Mouse (Mus musculus): ENCODE measurements at regions not wholly inside any gene's neighbourhood (a gene's known extent, or its start where the extent isn't known, plus 50 kb on each side); places are given as distances from the start of the nearest gene placed in this dataset.

GRCm38 (mm10) chr2:159950369-159950768, 383.6 kb downstream of the Gm826 start:
- no peaks in the 10 kb centered on the region for H3K9me3 ChIP-seq (ENCODE audit: control insufficient read depth, low read length)
- H3K27me3 ChIP-seq (ENCODE audit: control insufficient read depth, insufficient read depth, low read depth, low read length) = no peaks in the 10 kb centered on the region
- no peaks in the 10 kb centered on the region for H3K36me3 ChIP-seq (ENCODE audit: control insufficient read depth, insufficient read depth, low read length)
- no peaks in the 10 kb centered on the region for H3K4me1 ChIP-seq (replicated peaks; ENCODE audit: control insufficient read depth, insufficient read depth, low read length)
- ATAC-seq (ENCODE audit: low read depth) = no peak
- WGBS = 44% methylated on average over 1 of the region's 1 CpGs
- H3K4me2 ChIP-seq (ENCODE audit: low read depth, low read length) = no peak overlapping the region
- H3K27ac ChIP-seq (ENCODE audit: low read length) = no peak overlapping the region
- H3K9ac ChIP-seq (ENCODE audit: low read length) = no peak overlapping the region
- H3K4me3 ChIP-seq (ENCODE audit: low read length) = no peak overlapping the region

DNA sequence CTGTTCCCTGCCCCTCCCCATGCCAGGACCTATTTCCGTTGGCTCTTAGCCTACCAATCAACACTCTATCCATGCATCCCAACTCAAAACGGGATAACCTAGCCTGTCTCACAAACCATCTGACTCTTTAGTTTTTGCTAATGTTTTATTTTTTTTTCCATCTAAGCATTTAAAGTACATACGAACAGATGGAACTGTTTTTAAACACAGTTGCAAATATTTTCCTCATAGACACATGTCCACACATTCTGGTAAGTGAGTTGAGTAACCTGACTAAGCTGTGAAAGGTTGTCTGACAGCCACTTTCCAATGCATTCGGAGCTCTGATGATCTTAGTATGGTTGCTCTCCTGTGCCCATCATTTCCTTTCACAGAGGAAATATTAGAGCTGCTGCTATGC, 384.9 kb downstream of the Gm826 start:
- Histone ChIP-seq H3K9me3 (ENCODE audit: control insufficient read depth, low read length) (no peaks in the 10 kb centered on the region), H3K9ac (ENCODE audit: low read length) (no peak overlapping the region), H3K4me1 (replicated peaks; ENCODE audit: control insufficient read depth, insufficient read depth, low read length) (no peaks in the 10 kb centered on the region), H3K4me3 (ENCODE audit: low read length) (no peak overlapping the region), H3K27ac (ENCODE audit: low read length) (no peak overlapping the region), H3K36me3 (ENCODE audit: control insufficient read depth, insufficient read depth, low read length) (no peaks in the 10 kb centered on the region), H3K27me3 (ENCODE audit: control insufficient read depth, insufficient read depth, low read depth, low read length) (no peaks in the 10 kb centered on the region), H3K4me2 (ENCODE audit: low read depth, low read length) (no peak overlapping the region)
- WGBS = 69% methylated on average over 4 of the region's 4 CpGs
- ATAC-seq (ENCODE audit: low read depth) = no peak

- H3K27ac ChIP-seq (ENCODE audit: low read length) = no peak overlapping the region
- ATAC-seq (ENCODE audit: low read depth) = no peak
- H3K27me3 ChIP-seq (ENCODE audit: control insufficient read depth, insufficient read depth, low read depth, low read length) = no peaks in the 10 kb centered on the region
- H3K4me1 ChIP-seq (replicated peaks; ENCODE audit: control insufficient read depth, insufficient read depth, low read length) = no peaks in the 10 kb centered on the region
- H3K9ac ChIP-seq (ENCODE audit: low read length) = no peak overlapping the region
- no peaks in the 10 kb centered on the region for H3K36me3 ChIP-seq (ENCODE audit: control insufficient read depth, insufficient read depth, low read length)
- H3K9me3 ChIP-seq (ENCODE audit: control insufficient read depth, low read length) = no peaks in the 10 kb centered on the region
- 68% methylated on average over 2 of the region's 2 CpGs for WGBS
- H3K4me3 ChIP-seq (ENCODE audit: low read length) = no peak overlapping the region
- no peak overlapping the region for H3K4me2 ChIP-seq (ENCODE audit: low read depth, low read length)
Measured at GRCm38 (mm10) chr2:159930744-159931143, 403.2 kb downstream of the Gm826 start.

DNA sequence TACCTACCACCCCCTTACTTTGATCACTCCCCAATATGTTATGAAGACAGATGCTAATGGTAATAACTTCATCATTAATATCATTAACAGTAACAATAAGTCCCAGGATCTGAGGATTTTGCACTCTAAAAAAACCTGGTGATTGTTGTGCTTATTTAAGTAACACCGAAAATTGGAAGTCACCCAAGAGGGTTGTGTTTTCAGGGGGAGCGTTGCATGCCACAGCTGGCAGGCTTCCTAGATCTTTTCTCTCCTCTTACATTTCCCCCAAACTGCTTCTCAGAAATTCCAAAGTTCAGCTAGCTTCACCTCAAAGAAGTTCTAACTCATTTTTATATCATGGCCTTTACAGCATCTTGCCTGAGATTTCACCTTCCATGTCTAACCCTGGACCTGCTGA, 444.3 kb downstream of the Gm826 start:
- 46% methylated on average over 2 of the region's 2 CpGs for WGBS
- Histone ChIP-seq H3K9ac (ENCODE audit: low read length) (no peak overlapping the region), H3K27ac (ENCODE audit: low read length) (no peak overlapping the region), H3K9me3 (ENCODE audit: control insufficient read depth, low read length) (no peaks in the 10 kb centered on the region), H3K4me3 (ENCODE audit: low read length) (no peak overlapping the region), H3K4me1 (replicated peaks; ENCODE audit: control insufficient read depth, insufficient read depth, low read length) (no peaks in the 10 kb centered on the region), H3K36me3 (ENCODE audit: control insufficient read depth, insufficient read depth, low read length) (no peaks in the 10 kb centered on the region), H3K4me2 (ENCODE audit: low read depth, low read length) (no peak overlapping the region), H3K27me3 (ENCODE audit: control insufficient read depth, insufficient read depth, low read depth, low read length) (no peaks in the 10 kb centered on the region)
- ATAC-seq (ENCODE audit: low read depth) = no peak

DNA sequence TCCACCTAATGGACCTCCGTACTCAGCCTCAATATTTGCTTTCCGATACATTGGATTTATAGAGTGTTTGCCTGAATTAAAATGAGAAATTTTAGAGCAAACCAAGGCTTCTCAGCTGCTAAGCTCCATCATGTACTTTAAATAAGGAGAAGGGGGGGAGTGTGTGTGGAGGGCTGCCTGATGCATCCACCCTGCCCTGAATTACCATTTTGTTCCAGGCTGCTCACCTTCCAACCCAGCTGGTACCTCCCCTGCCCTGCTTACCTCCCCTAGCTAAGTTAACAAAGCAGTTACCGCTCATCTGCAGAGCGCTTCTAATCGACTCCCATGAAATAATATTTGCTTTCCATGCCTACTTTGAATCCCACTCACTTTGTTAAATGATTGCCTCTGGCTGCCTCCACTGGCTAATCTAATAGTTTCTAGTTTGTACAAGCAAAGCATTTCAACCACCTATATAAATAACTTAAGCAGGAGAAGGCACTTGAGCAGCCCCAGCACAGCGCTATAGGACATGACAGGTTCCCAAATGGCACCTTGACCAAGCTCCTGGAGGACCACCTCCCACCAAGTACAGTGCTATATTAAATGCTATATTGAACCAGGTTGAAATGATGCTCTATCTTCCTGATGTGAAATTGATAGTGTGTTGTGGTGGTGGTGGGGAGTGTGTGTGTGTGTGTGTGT, 449.0 kb downstream of the Gm826 start:
- Histone ChIP-seq H3K4me2 (ENCODE audit: low read depth, low read length) (no peak overlapping the region), H3K9ac (ENCODE audit: low read length) (no peak overlapping the region), H3K4me1 (replicated peaks; ENCODE audit: control insufficient read depth, insufficient read depth, low read length) (no peaks in the 10 kb centered on the region), H3K4me3 (ENCODE audit: low read length) (no peak overlapping the region), H3K27ac (ENCODE audit: low read length) (no peak overlapping the region), H3K36me3 (ENCODE audit: control insufficient read depth, insufficient read depth, low read length) (no peaks in the 10 kb centered on the region), H3K27me3 (ENCODE audit: control insufficient read depth, insufficient read depth, low read depth, low read length) (no peaks in the 10 kb centered on the region), H3K9me3 (ENCODE audit: control insufficient read depth, low read length) (no peaks in the 10 kb centered on the region)
- WGBS = 61% methylated on average over 6 of the region's 6 CpGs
- no peak for ATAC-seq (ENCODE audit: low read depth)

DNA sequence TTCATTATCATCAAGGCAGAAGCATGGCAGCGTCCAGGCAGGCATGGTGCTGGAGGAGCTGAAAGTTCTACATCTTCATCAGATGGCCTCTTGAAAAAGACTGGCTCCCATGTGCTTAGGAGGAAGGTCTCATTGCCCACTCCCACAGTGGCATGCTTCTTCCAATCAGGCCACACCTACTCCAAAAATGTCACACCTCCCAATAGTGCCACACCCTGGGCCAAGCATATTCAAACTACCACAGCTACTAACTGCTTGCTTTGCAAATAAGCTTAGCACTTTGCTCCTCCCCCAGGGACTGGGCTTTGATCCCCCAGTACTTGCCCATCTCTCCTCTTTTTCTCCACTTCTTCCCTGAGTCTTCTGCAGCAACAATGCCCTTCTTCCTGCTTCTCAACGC, 467.0 kb downstream of the Gm826 start:
- Histone ChIP-seq H3K4me2 (ENCODE audit: low read depth, low read length) (no peak overlapping the region), H3K27me3 (ENCODE audit: control insufficient read depth, insufficient read depth, low read depth, low read length) (no peaks in the 10 kb centered on the region), H3K4me1 (replicated peaks; ENCODE audit: control insufficient read depth, insufficient read depth, low read length) (no peaks in the 10 kb centered on the region), H3K36me3 (ENCODE audit: control insufficient read depth, insufficient read depth, low read length) (no peaks in the 10 kb centered on the region), H3K27ac (ENCODE audit: low read length) (no peak overlapping the region), H3K9me3 (ENCODE audit: control insufficient read depth, low read length) (no peaks in the 10 kb centered on the region), H3K9ac (ENCODE audit: low read length) (no peak overlapping the region), H3K4me3 (ENCODE audit: low read length) (no peak overlapping the region)
- ATAC-seq (ENCODE audit: low read depth) = no peak
- WGBS = 56% methylated on average over 2 of the region's 2 CpGs

DNA sequence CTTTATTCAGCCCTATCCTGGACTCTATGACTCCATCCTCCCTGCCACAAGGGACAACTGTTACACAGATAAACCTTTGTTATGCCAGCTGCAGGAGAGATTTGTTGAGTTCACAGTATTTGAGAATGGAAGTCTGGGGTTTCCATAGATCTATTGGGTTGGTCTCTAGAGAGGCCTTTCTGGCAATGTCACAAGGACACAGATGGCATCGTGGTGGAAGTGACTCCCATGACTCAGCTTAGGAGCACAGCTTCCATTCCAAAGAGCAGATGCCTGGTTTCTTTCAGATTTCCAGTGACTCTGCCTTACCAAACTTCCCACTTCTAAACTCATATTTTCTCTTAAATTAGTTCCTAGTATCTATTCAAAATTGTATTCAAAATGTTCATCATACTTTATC, 467.6 kb downstream of the Gm826 start:
- no peak overlapping the region for H3K9ac ChIP-seq (ENCODE audit: low read length)
- no peak overlapping the region for H3K27ac ChIP-seq (ENCODE audit: low read length)
- no peak for ATAC-seq (ENCODE audit: low read depth)
- no peaks in the 10 kb centered on the region for H3K27me3 ChIP-seq (ENCODE audit: control insufficient read depth, insufficient read depth, low read depth, low read length)
- no peak overlapping the region for H3K4me3 ChIP-seq (ENCODE audit: low read length)
- no peaks in the 10 kb centered on the region for H3K9me3 ChIP-seq (ENCODE audit: control insufficient read depth, low read length)
- no peak overlapping the region for H3K4me2 ChIP-seq (ENCODE audit: low read depth, low read length)
- H3K36me3 ChIP-seq (ENCODE audit: control insufficient read depth, insufficient read depth, low read length) = no peaks in the 10 kb centered on the region
- 74% methylated on average over 1 of the region's 1 CpGs for WGBS
- H3K4me1 ChIP-seq (replicated peaks; ENCODE audit: control insufficient read depth, insufficient read depth, low read length) = no peaks in the 10 kb centered on the region

GRCm38 (mm10) chr2:159863185-159863584, 470.8 kb downstream of the Gm826 start:
- no peak overlapping the region for H3K27ac ChIP-seq (ENCODE audit: low read length)
- WGBS = 3% methylated on average over 1 of the region's 1 CpGs

DNA sequence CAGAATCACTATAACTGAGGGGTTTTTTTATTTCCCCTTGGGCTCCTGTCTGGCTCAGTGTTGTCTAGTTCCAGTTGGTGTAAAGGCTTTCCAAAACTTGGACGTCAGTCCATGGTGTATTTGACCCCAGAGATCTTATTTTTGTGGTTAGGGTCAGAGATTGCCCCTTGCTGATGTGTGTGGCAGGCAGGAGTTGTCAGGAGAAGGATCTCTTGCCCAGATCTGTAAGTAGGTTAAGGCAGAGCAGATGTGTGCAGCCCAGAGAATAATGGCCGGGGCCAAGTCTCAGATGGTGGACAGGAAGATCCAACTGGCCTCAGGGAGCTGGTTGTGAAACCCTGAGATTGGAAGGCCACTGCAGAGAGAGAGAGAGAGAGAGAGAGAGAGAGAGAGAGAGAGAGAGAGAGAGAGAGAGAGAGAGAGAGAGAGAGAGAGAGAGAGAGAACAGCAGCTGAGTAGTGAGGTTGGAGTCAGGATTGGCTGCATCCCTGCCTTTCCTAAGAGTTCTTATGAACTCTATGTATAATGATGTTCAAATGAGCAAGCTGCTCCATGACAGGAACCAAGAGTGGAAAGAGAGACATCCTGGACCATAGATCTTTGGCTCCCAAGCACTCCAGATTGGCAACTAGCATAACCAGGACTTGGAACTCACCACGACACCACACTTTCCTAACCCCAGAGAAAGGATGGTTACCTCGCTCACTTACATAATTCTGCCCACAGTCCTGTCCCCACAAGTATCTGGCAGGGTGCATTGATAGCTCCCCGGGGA, 479.9 kb downstream of the Gm826 start:
- H3K9me3 ChIP-seq (ENCODE audit: control insufficient read depth, low read length) = no peaks in the 10 kb centered on the region
- no peak overlapping the region for H3K9ac ChIP-seq (ENCODE audit: low read length)
- no peak for ATAC-seq (ENCODE audit: low read depth)
- no peak overlapping the region for H3K27ac ChIP-seq (ENCODE audit: low read length)
- 70% methylated on average over 5 of the region's 5 CpGs for WGBS
- H3K36me3 ChIP-seq (ENCODE audit: control insufficient read depth, insufficient read depth, low read length) = no peaks in the 10 kb centered on the region
- H3K4me1 ChIP-seq (replicated peaks; ENCODE audit: control insufficient read depth, insufficient read depth, low read length) = no peaks in the 10 kb centered on the region
- no peaks in the 10 kb centered on the region for H3K27me3 ChIP-seq (ENCODE audit: control insufficient read depth, insufficient read depth, low read depth, low read length)
- no peak overlapping the region for H3K4me2 ChIP-seq (ENCODE audit: low read depth, low read length)
- no peak overlapping the region for H3K4me3 ChIP-seq (ENCODE audit: low read length)

More at GRCm38 (mm10) chr2:159863185-159863584, 470.8 kb downstream of the Gm826 start:
- Histone ChIP-seq H3K36me3 (ENCODE audit: control insufficient read depth, insufficient read depth, low read length) (no peaks in the 10 kb centered on the region), H3K9ac (ENCODE audit: low read length) (no peak overlapping the region), H3K4me1 (replicated peaks; ENCODE audit: control insufficient read depth, insufficient read depth, low read length) (no peaks in the 10 kb centered on the region), H3K27me3 (ENCODE audit: control insufficient read depth, insufficient read depth, low read depth, low read length) (no peaks in the 10 kb centered on the region), H3K9me3 (ENCODE audit: control insufficient read depth, low read length) (no peaks in the 10 kb centered on the region), H3K4me2 (ENCODE audit: low read depth, low read length) (no peak overlapping the region), H3K4me3 (ENCODE audit: low read length) (no peak overlapping the region)
- no peak for ATAC-seq (ENCODE audit: low read depth)
